Mouse (Mus musculus) forebrain, postnatal 0 days (tissue): Measurements from ENCODE around the gene Cdc40. TPM values are rescaled to one million over a fixed set of nuclear protein-coding genes. Genes with fewer than 3 reads are reported as not detected.

Source experiments
- ATAC-seq: fragments of 200-750 bp; cut with Nextera tagmentation; 2 replicates; pipeline ENCODE4 v1.8.0; 2017; ENCODE audit warnings: mild to moderate bottlenecking, moderate library complexity
- DNase-seq: peaks from one replicate; pipeline ENCODE4 v3.0.0-alpha.2; 2015
- H3K27ac ChIP-seq: fragments of 300-500 bp; sonication (generic); 2 replicates; pipeline ENCODE4 v1.5.1; 2014; ENCODE audit warnings: low read depth, mild to moderate bottlenecking, antibody characterized with exemption, low read length, moderate library complexity, mixed read lengths
- H3K27me3 ChIP-seq: fragments of 300-500 bp; sonication (generic); 2 replicates; pipeline ENCODE4 v1.6.1; 2014; ENCODE audit warnings: mild to moderate bottlenecking, low read length, mixed read lengths; ENCODE audit not compliant: insufficient read depth
- H3K36me3 ChIP-seq: fragments of 300-500 bp; sonication (generic); 2 replicates; pipeline ENCODE4 v1.6.1; 2014; ENCODE audit warnings: mild to moderate bottlenecking, moderate library complexity; ENCODE audit not compliant: insufficient read depth
- H3K4me1 ChIP-seq: fragments of 300-500 bp; sonication (generic); 2 replicates; pipeline ENCODE4 v1.6.1; 2014; ENCODE audit warnings: antibody characterized with exemption; ENCODE audit not compliant: insufficient read depth
- H3K4me2 ChIP-seq: fragments of 300-500 bp; sonication (generic); 2 replicates; pipeline ENCODE4 v1.6.1; 2014; ENCODE audit warnings: low read depth, mild to moderate bottlenecking, moderate library complexity
- H3K4me3 ChIP-seq: fragments of 300-500 bp; sonication (generic); 2 replicates; pipeline ENCODE4 v1.5.1; 2014; ENCODE audit warnings: low read depth, low read length, mixed read lengths
- H3K9ac ChIP-seq: fragments of 300-500 bp; sonication (generic); 2 replicates; pipeline ENCODE4 v1.6.1; 2014; ENCODE audit warnings: mild to moderate bottlenecking
- H3K9me3 ChIP-seq: fragments of 300-500 bp; sonication (generic); 2 replicates; pipeline ENCODE4 v1.6.1; 2016; ENCODE audit warnings: low read length
- CTCF ChIP-seq: sonication (generic); IDR thresholded peaks from 2 replicates; pipeline ENCODE4 v1.5.1; 2016; ENCODE audit warnings: antibody characterized with exemption, control low read depth, low read depth
- WGBS: fragments of 180-500 bp; shearing (Covaris S2); extraction: QIAGEN DNeasy Blood & Tissue Kit; methylation state at CpG from one replicate; pipeline ENCODE4 v1.1.7; 2014; 5-methylcytosine and 5-hydroxymethylcytosine counted together
- polyA plus RNA-seq: library from polyadenylated mRNA; unstranded; fragments of >200 nt; fragmentation: Nextera tagmentation; extraction: Ambion mirVana; gene quantifications from 2 replicates; pipeline ENCODE4 v1.2.1, GENCODE M21; 2015
- total RNA-seq: library from RNA; depleted of rRNA; stranded (reverse); fragments of >200 nt; gene quantifications from 2 replicates; pipeline ENCODE4 v1.2.3, GENCODE M21; 2014; rRNA removed

The Cdc40 gene
- total RNA-seq, result 20.6 and 26.5 TPM in 2 replicates
- polyA plus RNA-seq, result 11.0 and 15.5 TPM in 2 replicates

GRCm38 (mm10) chr10:40882831-40883643 is at the start of gene Cdc40, which contains the start of gene Wasf1:
TSS of gene Cdc40 (minus strand) at chr10:40883311.
TSS of gene Wasf1 (plus strand) at chr10:40883475.
- H3K36me3 ChIP-seq, result no peaks in the 10 kb centered on the region
- H3K27ac ChIP-seq, result peak within 1 kb of the TSS; percentile 99
- ATAC-seq, result peak; percentile 97
- H3K4me1 ChIP-seq, result peaks cover 15% of the 10 kb centered on the region
- H3K4me3 ChIP-seq, result peak within 1 kb of the TSS; percentile 90
- TF ChIP-seq CTCF, result no peak
- H3K4me2 ChIP-seq, result peak within 1 kb of the TSS; percentile 53
- no peaks in the 10 kb centered on the region for H3K9me3 ChIP-seq
- WGBS, result under 1% methylated on average over 44 of the region's 44 CpGs
- peak within 1 kb of the TSS; percentile 93 for H3K9ac ChIP-seq
- no peaks in the 10 kb centered on the region for H3K27me3 ChIP-seq
- peak; percentile 98 for DNase-seq

- WGBS, result 73% methylated on average over 6 of the region's 6 CpGs
- TF ChIP-seq CTCF, result no peak
Observed at GRCm38 (mm10) chr10:40919464-40919863, 36.4 kb upstream of the Cdc40 start.

GRCm38 (mm10) chr10:40918669-40919440 is 35.7 kb upstream of the Cdc40 start:
- Histone ChIP-seq H3K27ac (no peak overlapping the region), H3K9ac (no peak overlapping the region), H3K4me2 (no peak overlapping the region), H3K36me3 (peaks cover 7% of the 10 kb centered on the region), H3K4me3 (no peak overlapping the region), H3K4me1 (no peaks in the 10 kb centered on the region), H3K9me3 (no peaks in the 10 kb centered on the region), H3K27me3 (no peaks in the 10 kb centered on the region)
- no peak for DNase-seq
- WGBS, result 74% methylated on average over 8 of the region's 8 CpGs
- peak; percentile 42; the same call in 1 of the 2 replicates for ATAC-seq
- no peak for TF ChIP-seq CTCF

More at GRCm38 (mm10) chr10:40919464-40919863, 36.4 kb upstream of the Cdc40 start:
- ATAC-seq, result no peak
- Histone ChIP-seq H3K27ac (no peak overlapping the region), H3K4me3 (no peak overlapping the region), H3K9ac (no peak overlapping the region), H3K36me3 (peaks cover 7% of the 10 kb centered on the region), H3K4me2 (no peak overlapping the region), H3K4me1 (no peaks in the 10 kb centered on the region), H3K27me3 (no peaks in the 10 kb centered on the region), H3K9me3 (no peaks in the 10 kb centered on the region)
- no peak for DNase-seq

GRCm38 (mm10) chr10:40915240-40915639 is 32.1 kb upstream of the Cdc40 start:
- H3K27ac ChIP-seq, result no peak overlapping the region
- TF ChIP-seq CTCF, result no peak
- H3K4me2 ChIP-seq, result no peak overlapping the region
- H3K27me3 ChIP-seq, result no peaks in the 10 kb centered on the region
- ATAC-seq (no peak), DNase-seq (no peak)
- no peaks in the 10 kb centered on the region for H3K36me3 ChIP-seq
- WGBS, result 58% methylated on average over 2 of the region's 2 CpGs
- H3K4me1 ChIP-seq, result no peaks in the 10 kb centered on the region
- no peak overlapping the region for H3K9ac ChIP-seq
- no peaks in the 10 kb centered on the region for H3K9me3 ChIP-seq
- H3K4me3 ChIP-seq, result no peak overlapping the region

GRCm38 (mm10) chr10:40910811-40911210 is 27.7 kb upstream of the Cdc40 start:
- no peak for ATAC-seq
- 56% methylated on average over 2 of the region's 2 CpGs for WGBS
- no peak for TF ChIP-seq CTCF

GRCm38 (mm10) chr10:40908580-40908979 is 25.5 kb upstream of the Cdc40 start:
- H3K27me3 ChIP-seq, result no peaks in the 10 kb centered on the region
- no peaks in the 10 kb centered on the region; the same call in 1 of the 2 replicates for H3K36me3 ChIP-seq
- ATAC-seq, result no peak
- H3K27ac ChIP-seq, result no peak overlapping the region
- no peaks in the 10 kb centered on the region for H3K4me1 ChIP-seq
- no peak overlapping the region for H3K9ac ChIP-seq
- no peak for TF ChIP-seq CTCF
- no peak overlapping the region for H3K4me2 ChIP-seq
- no peak overlapping the region for H3K4me3 ChIP-seq
- 33% methylated on average over 2 of the region's 2 CpGs for WGBS
- no peaks in the 10 kb centered on the region for H3K9me3 ChIP-seq
- DNase-seq, result no peak

More at GRCm38 (mm10) chr10:40910811-40911210, 27.7 kb upstream of the Cdc40 start:
- Histone ChIP-seq H3K4me2 (no peak overlapping the region), H3K9ac (no peak overlapping the region), H3K27ac (no peak overlapping the region), H3K4me3 (no peak overlapping the region), H3K27me3 (no peaks in the 10 kb centered on the region), H3K4me1 (no peaks in the 10 kb centered on the region), H3K9me3 (no peaks in the 10 kb centered on the region), H3K36me3 (no peaks in the 10 kb centered on the region)
- DNase-seq, result no peak
